Mouse (Mus musculus) forebrain, embryonic 16.5 days (tissue): ENCODE results near the gene Limk2. TPM values are rescaled to one million over a fixed set of nuclear protein-coding genes. Genes with fewer than 3 reads are reported as not detected.

Experiments
- ATAC-seq: fragments of 200-750 bp; cut with Nextera tagmentation; 2 replicates; pipeline ENCODE4 v1.8.0; 2017; ENCODE audit warnings: mild to moderate bottlenecking, moderate library complexity
- H3K27ac ChIP-seq: fragments of 300-500 bp; sonication (generic); 2 replicates; pipeline ENCODE4 v1.5.1; 2014; ENCODE audit warnings: low read length, control low read depth
- H3K27me3 ChIP-seq: fragments of 300-500 bp; sonication (generic); replicated peaks from 2 replicates; pipeline ENCODE4 v1.6.1; 2014; ENCODE audit warnings: low read length; ENCODE audit not compliant: control insufficient read depth, insufficient read depth
- H3K36me3 ChIP-seq: fragments of 300-500 bp; sonication (generic); 2 replicates; pipeline ENCODE4 v1.6.1; 2014; ENCODE audit not compliant: control insufficient read depth, insufficient read depth
- H3K4me1 ChIP-seq: fragments of 300-500 bp; sonication (generic); replicated peaks from 2 replicates; pipeline ENCODE4 v1.6.1; 2014; ENCODE audit warnings: low read length; ENCODE audit not compliant: control insufficient read depth, insufficient read depth
- H3K4me2 ChIP-seq: fragments of 300-500 bp; sonication (generic); 2 replicates; pipeline ENCODE4 v1.6.1; 2014; ENCODE audit warnings: mild to moderate bottlenecking, low read length, control low read depth
- H3K4me3 ChIP-seq: fragments of 300-500 bp; sonication (generic); replicated peaks from 2 replicates; pipeline ENCODE4 v1.5.1; 2014; ENCODE audit warnings: mild to moderate bottlenecking, low read length, control low read depth
- H3K9ac ChIP-seq: fragments of 300-500 bp; sonication (generic); replicated peaks from 2 replicates; pipeline ENCODE4 v1.6.1; 2014; ENCODE audit warnings: low read depth, low read length, control low read depth
- H3K9me3 ChIP-seq: fragments of 300-500 bp; sonication (generic); 2 replicates; pipeline ENCODE4 v1.6.1; 2016; ENCODE audit warnings: low read length; ENCODE audit not compliant: control insufficient read depth
- WGBS: fragments of 180-500 bp; shearing (Covaris S2); extraction: QIAGEN DNeasy Blood & Tissue Kit; methylation state at CpG from one replicate; pipeline ENCODE4 v1.1.7; 2014; 5-methylcytosine and 5-hydroxymethylcytosine counted together
- polyA plus RNA-seq: library from polyadenylated mRNA; unstranded; fragments of >200 nt; fragmentation: Nextera tagmentation; extraction: Ambion mirVana; gene quantifications from 2 replicates; pipeline ENCODE4 v1.2.1, GENCODE M21; 2015

The Limk2 gene
- polyA plus RNA-seq, 1 experiment from 2014 or later = 127 TPM

DNA sequence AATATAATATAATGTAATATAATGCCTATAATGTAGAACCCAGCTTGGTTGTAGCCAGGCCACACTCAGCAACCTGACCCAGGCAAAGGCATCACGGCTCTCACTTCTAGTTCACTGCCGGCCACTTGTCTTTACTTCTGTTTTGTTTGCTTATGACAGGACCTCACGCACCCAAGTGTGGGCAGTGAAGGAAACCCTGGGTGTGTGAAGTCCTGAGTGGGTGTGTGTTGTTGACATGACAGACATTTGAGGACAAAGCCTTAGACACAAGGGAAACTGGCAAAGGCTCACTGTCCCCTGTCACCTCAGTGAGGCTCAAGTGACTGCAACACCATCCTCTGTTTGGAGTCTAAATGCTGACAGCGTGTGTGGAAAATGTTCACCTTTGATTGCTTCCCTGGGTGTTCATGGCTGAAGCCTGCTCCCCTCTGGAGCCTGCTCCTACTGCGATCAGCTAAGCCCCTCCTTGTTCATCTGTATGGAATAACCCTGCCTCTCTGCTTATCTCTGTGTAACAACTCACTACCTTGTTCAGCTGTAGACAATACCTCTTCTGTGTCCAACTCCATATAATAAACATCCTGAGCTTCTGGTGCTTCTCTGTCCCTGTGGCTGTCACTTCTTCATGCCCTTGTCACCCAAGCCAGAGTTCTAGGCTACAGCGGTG, 27.7 kb downstream of the Limk2 start:
- Histone ChIP-seq H3K9ac (no peak overlapping the region), H3K27me3 (no peaks in the 10 kb centered on the region), H3K36me3 (no peaks in the 10 kb centered on the region), H3K27ac (no peak overlapping the region), H3K4me2 (no peak overlapping the region), H3K9me3 (0 out of 2 replicates have a peak, but pooled peaks cover 2% of the 10 kb centered on the region), H3K4me3 (no peak overlapping the region), H3K4me1 (no peaks in the 10 kb centered on the region)
- WGBS = 97% methylated on average over 6 of the region's 6 CpGs
- ATAC-seq = no peak

DNA sequence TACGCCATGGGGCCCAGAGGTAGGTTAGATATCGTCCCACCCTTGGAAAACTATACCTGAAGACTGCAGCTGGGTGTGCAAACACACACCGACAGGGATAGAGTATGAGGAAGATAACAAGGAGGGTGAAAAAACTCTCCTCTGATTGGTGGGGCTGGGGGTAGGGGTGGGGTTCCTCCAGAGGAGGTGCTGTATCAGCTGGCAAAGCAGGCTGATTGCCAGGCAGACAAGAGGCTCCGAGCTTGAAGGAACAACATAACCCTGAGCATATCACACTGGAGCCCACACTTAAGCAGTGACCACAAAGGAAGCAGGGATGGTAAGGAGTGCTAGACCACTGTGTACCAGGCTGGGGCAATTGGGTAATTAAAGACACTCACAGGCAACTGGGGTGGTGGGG, 29.6 kb downstream of the Limk2 start:
- 91% methylated on average over 4 of the region's 4 CpGs for WGBS
- H3K4me2 ChIP-seq = no peak overlapping the region
- H3K27me3 ChIP-seq = no peaks in the 10 kb centered on the region
- no peak overlapping the region for H3K4me3 ChIP-seq
- H3K27ac ChIP-seq = no peak overlapping the region
- no peaks in the 10 kb centered on the region for H3K36me3 ChIP-seq
- no peak overlapping the region for H3K9ac ChIP-seq
- ATAC-seq = no peak
- no peaks in the 10 kb centered on the region for H3K4me1 ChIP-seq
- H3K9me3 ChIP-seq = 0 out of 2 replicates have a peak, but pooled peaks cover 2% of the 10 kb centered on the region

DNA sequence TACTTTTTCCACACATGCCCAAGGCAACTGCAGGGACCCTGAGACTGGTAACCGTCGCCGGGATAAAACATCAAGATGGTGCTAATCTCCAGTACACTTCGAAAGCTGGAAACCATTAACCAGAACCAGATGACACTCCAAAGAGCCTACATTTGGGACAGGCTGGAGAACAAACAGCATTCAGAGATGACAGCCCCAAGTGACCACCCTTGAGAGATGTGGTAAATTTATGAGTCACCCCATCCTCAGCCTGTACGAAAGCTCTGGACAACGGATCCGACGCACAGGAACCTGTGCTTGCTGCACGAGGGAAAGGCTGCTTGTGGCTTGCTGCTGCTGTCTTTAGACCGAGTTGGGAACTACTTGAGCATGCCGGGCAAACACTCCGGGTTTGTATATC, 34.2 kb downstream of the Limk2 start:
- no peak overlapping the region for H3K9ac ChIP-seq
- H3K27ac ChIP-seq = no peak overlapping the region
- no peak overlapping the region for H3K4me2 ChIP-seq

GRCm38 (mm10) chr11:3374293-3374645, 34.7 kb downstream of the Limk2 start:
- Histone ChIP-seq H3K36me3 (no peaks in the 10 kb centered on the region), H3K27ac (no peak overlapping the region), H3K4me2 (0 out of 2 replicates have a peak overlapping the region, but pooled peaks have one; percentile 1), H3K9me3 (no peaks in the 10 kb centered on the region), H3K27me3 (no peaks in the 10 kb centered on the region), H3K4me3 (no peak overlapping the region), H3K4me1 (peaks cover 35% of the 10 kb centered on the region), H3K9ac (0 out of 2 replicates have a peak overlapping the region, but pooled peaks have one; percentile 7)
- ATAC-seq = no peak
- 12% methylated on average over 7 of the region's 7 CpGs for WGBS

More for the DNA sequence above, 34.2 kb downstream of the Limk2 start:
- no peak for ATAC-seq
- peaks cover 30% of the 10 kb centered on the region for H3K4me1 ChIP-seq
- H3K27me3 ChIP-seq = no peaks in the 10 kb centered on the region
- no peaks in the 10 kb centered on the region for H3K36me3 ChIP-seq
- no peaks in the 10 kb centered on the region for H3K9me3 ChIP-seq
- 77% methylated on average over 12 of the region's 12 CpGs for WGBS
- H3K4me3 ChIP-seq = no peak overlapping the region

DNA sequence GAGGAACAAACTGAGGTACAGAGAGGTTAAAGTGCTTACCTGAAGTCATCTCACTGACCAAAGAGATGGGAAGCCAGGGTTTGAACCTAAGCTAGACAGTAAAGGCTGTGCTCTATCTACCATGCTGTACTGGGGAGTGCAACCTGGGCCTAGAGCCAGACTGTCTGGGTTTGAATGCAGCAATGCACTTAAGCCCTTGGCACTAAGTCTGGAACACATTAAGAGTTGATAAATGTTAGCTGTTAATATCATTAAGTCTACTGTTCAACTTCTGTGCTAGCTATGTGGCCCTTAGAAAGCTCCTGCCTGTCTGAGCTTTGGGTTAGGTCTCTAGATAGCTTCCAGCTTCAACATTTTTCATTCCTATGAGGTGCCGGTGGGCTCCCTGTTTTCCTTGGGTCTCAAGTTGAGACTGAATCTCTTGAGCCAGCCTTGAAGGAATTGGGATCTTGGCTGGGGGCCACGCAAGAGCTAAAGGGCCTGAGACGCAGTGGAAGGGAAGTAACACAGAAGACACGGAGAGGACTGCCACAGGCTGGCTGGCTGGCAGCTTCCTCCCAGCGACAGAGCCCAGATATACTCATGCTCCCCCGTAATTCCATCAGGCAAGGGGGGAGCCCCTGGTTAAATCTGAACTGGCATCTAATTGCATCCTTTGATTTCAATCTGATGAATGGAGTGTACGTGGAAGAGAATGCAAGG, 35.2 kb downstream of the Limk2 start:
- WGBS = 13% methylated on average over 7 of the region's 7 CpGs
- no peaks in the 10 kb centered on the region for H3K27me3 ChIP-seq
- ATAC-seq = no peak
- H3K27ac ChIP-seq = no peak overlapping the region
- H3K36me3 ChIP-seq = no peaks in the 10 kb centered on the region
- H3K9me3 ChIP-seq = no peaks in the 10 kb centered on the region
- peaks cover 40% of the 10 kb centered on the region for H3K4me1 ChIP-seq
- no peak overlapping the region for H3K4me3 ChIP-seq
- H3K9ac ChIP-seq = 0 out of 2 replicates have a peak overlapping the region, but pooled peaks have one; percentile 7
- H3K4me2 ChIP-seq = 0 out of 2 replicates have a peak overlapping the region, but pooled peaks have one; percentile 1

GRCm38 (mm10) chr11:3371599-3372295, 37.2 kb downstream of the Limk2 start:
- ATAC-seq = peak; percentile 45
- H3K27me3 ChIP-seq = no peaks in the 10 kb centered on the region
- peak overlapping the region; percentile 84 for H3K27ac ChIP-seq
- peaks cover 44% of the 10 kb centered on the region for H3K4me1 ChIP-seq
- peak overlapping the region; percentile 66 for H3K4me2 ChIP-seq
- H3K36me3 ChIP-seq = no peaks in the 10 kb centered on the region
- H3K9ac ChIP-seq = peak overlapping the region; percentile 76
- WGBS = 23% methylated on average over 7 of the region's 7 CpGs
- no peaks in the 10 kb centered on the region for H3K9me3 ChIP-seq
- peak overlapping the region; percentile 64 for H3K4me3 ChIP-seq

- Histone ChIP-seq H3K9me3 (no peaks in the 10 kb centered on the region), H3K4me1 (peaks cover 44% of the 10 kb centered on the region), H3K9ac (peak overlapping the region; percentile 76), H3K4me2 (peak overlapping the region; percentile 66), H3K27ac (peak overlapping the region; percentile 84), H3K27me3 (no peaks in the 10 kb centered on the region), H3K4me3 (peak overlapping the region; percentile 64), H3K36me3 (no peaks in the 10 kb centered on the region)
- under 1% methylated on average over 27 of the region's 27 CpGs for WGBS
- ATAC-seq = peak; percentile 99
Observed at GRCm38 (mm10) chr11:3370928-3371598, 37.9 kb downstream of the Limk2 start.

- H3K4me3 ChIP-seq = peak overlapping the region; percentile 64
- peaks cover 44% of the 10 kb centered on the region for H3K4me1 ChIP-seq
- no peak overlapping the region; the same call in 1 of the 2 replicates for H3K27ac ChIP-seq
- H3K36me3 ChIP-seq = no peaks in the 10 kb centered on the region
- H3K27me3 ChIP-seq = no peaks in the 10 kb centered on the region
- no peak for ATAC-seq
- no peaks in the 10 kb centered on the region for H3K9me3 ChIP-seq
- H3K9ac ChIP-seq = peak overlapping the region; percentile 76
- H3K4me2 ChIP-seq = peak overlapping the region; percentile 66
- WGBS = 92% methylated on average over 2 of the region's 2 CpGs
Observed at GRCm38 (mm10) chr11:3370162-3370561, 38.8 kb downstream of the Limk2 start.

DNA sequence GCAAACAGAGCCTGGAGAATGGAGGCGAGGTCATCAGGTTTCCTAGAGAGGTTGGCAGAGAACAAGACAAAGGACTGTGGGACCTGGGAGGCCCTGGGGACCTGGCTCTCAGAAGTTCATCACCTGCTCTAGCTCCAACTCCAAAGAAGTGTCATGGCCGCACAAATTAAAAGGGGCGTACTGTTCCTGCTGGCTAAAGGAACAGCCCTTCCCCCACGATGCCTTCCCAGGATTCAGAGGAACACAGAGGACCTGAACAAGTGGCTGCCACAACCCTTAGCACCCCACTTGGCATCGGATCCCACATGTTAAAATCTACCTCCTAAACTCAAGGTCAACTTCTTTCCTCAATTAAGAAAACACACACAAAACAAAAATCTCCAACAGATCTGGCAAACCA, 39.5 kb downstream of the Limk2 start:
- WGBS = 77% methylated on average over 5 of the region's 5 CpGs
- Histone ChIP-seq H3K4me3 (no peak overlapping the region), H3K36me3 (no peaks in the 10 kb centered on the region), H3K4me1 (peaks cover 44% of the 10 kb centered on the region), H3K9ac (no peak overlapping the region), H3K27me3 (no peaks in the 10 kb centered on the region), H3K9me3 (no peaks in the 10 kb centered on the region), H3K27ac (no peak overlapping the region), H3K4me2 (peak overlapping the region; percentile 66)
- no peak for ATAC-seq
